Mouse (Mus musculus) cortical plate, adult 2 months (tissue): ENCODE measurements around the gene Sugct.

ENCODE experiments used
- CTCF ChIP-seq: fragments of 200-500 bp; IDR thresholded peaks from 2 replicates; pipeline ENCODE4 v1.5.1; 2011; ENCODE audit warnings: mild to moderate bottlenecking, control low read depth, low read length; ENCODE audit not compliant: insufficient read depth; ENCODE audit errors: extremely low read depth
- POLR2A ChIP-seq: fragments of 200-500 bp; IDR thresholded peaks from 2 replicates; pipeline ENCODE4 v1.6.1; 2011; ENCODE audit warnings: mild to moderate bottlenecking, low read length, control low read depth; ENCODE audit not compliant: insufficient read depth; ENCODE audit errors: extremely low read depth

DNA sequence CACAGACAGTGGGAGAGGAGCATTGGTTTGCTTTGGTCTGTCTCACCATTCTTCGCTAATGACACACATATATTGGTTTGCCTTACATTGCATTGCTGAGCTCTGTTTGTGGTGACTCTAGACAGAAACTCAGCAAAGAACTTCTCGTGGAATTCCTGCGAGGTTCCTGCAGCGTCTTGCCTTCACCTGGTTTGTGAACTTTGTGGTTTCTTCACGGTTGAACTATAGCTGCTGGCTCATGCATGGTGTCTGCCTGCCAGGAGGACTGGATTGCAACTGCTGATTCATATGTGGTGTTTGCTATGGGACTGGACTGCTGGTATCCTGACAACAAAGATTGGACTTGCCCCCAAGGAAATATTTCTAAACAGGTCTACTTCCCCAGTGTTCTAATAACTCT lies 91.6 kb downstream of the Sugct start:
- TF ChIP-seq CTCF, result no peak
- no peak for TF ChIP-seq POLR2A
